Mouse (Mus musculus): ENCODE measurements around the gene Setd5. TPM values are rescaled to one million over a fixed set of nuclear protein-coding genes. Genes with fewer than 3 reads are reported as not detected.

Setd5 gene
- total RNA-seq, 2 experiments from 2014 or later, result 29.4 to 34.4 TPM

- ATAC-seq (replicated peaks; ENCODE audit: low FRiP score, poor library complexity, severe bottlenecking), result no peak
These were observed 99.4 kb downstream of the Setd5 start for GRCm38 (mm10) chr6:113176613-113177012.

DNA sequence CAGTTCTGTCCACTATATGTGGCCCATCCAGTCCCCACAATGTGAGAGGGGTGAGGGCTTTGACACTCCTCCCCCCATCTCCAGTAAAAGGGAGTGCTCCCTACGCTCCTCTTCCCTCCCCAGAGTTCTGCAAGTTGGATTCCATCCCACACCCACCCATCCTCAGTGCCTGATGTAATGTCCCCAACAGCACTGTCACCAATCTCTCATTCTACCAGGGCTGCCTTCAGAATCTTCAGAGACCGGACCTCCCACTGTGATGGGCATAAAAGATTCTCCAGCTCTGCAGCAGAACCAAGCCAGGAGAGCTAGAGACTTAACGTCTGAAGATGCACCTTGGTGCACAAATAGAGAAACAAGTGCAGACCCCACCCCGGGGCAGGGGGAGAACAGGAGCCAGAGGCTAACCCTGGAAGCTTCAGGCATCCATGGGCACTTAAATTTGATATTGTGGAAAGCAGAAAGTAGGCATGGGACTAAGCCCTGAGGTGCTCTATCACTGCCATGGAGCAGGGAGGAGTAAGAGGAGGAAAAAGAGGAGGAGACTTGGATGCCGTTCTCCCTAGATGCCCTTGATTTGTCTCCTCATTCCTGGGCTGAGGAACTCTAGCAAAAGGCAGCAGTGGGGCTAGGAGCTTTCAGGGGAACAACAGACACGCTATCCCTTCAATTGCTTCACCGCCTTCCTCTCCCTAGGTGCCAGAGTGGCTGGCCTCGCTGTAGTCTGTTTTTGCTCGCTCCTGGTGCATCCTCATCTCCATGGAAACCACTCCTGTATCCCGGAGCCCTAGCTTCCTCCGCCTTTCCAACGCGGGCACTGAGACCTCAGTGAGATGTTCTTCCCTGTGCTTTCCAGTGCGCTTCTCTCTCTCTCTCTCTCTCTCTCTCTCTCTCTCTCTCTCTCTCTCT lies 101.4 kb downstream of the Setd5 start:
- no peak; the same call in 1 of the 2 replicates for ATAC-seq (replicated peaks; ENCODE audit: low FRiP score, poor library complexity, severe bottlenecking)

GRCm38 (mm10) chr6:113179195-113179733 lies 102.1 kb downstream of the Setd5 start:
- no peak for ATAC-seq (replicated peaks; ENCODE audit: low FRiP score, poor library complexity, severe bottlenecking)

DNA sequence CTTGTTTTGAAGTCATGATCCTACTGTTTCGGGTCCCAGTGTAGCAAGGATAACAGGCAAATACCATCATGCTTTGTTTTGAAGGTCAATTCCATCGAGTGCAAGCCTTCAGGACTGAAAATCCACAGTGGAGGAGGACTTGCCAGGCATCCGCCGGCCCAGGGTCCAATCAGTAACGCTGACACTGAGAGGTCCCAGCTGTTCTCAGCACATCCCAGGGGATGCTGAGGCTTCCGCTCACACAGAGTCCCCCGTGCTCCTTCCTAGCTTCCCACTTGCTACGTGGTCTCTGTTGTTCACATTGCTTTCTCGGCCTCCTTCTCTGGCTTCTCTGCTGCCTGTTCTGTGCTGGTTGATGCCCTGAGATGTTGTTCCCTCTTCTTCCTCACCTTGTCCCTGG lies 107.0 kb downstream of the Setd5 start:
- ATAC-seq (replicated peaks; ENCODE audit: low FRiP score, poor library complexity, severe bottlenecking), result no peak

DNA sequence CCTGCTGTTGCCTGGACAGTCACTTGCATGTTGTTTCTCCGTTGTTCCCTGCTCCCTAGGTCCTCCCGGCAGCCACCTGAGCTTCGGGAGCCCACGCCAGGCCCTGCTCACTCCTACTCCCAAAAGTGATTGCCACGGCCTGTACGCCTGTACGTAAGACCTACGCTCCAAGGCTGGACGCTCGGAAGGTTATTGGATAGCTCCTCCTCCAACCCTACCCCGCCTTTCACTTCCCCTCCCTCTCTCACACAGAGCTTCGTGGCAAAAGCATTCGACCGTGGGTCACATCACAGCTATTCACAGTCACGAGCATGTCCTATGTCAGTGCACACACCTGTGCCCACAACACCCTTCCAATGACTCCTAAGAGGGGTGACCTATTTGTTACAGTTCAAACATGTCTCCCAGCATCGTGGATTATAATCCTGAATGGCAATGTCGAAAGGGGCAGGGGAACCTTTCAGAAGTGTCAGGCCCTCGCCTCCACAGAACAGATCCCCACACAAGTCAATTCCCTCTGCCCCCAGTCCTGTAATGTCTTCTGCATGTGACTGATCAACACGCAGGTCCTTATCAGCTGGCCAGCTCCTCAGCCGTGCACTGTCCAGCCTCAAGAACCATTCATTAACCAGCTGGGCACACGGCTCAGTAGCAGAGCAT lies 107.8 kb downstream of the Setd5 start:
- ATAC-seq (replicated peaks; ENCODE audit: low FRiP score, poor library complexity, severe bottlenecking), result no peak

GRCm38 (mm10) chr6:113193765-113194460 lies 116.7 kb downstream of the Setd5 start:
- ATAC-seq (replicated peaks; ENCODE audit: low FRiP score, poor library complexity, severe bottlenecking), result no peak

DNA sequence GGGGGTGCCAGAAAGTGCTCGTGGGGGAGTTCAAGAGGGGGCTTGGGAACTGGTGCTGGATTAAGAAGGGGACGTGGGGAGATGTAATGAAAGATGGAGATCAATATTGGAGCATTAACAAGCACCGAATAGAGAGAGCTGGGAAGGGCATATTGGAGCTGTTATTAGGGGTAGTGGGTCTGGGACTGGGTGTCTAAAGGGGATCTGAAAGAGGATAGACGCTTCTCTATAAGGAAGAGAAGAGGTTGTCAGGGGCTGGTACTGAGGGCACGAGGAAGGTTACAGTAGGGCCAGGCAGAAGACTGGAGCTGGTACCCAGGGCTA lies 117.3 kb downstream of the Setd5 start:
- ATAC-seq (replicated peaks; ENCODE audit: low FRiP score, poor library complexity, severe bottlenecking), result no peak

DNA sequence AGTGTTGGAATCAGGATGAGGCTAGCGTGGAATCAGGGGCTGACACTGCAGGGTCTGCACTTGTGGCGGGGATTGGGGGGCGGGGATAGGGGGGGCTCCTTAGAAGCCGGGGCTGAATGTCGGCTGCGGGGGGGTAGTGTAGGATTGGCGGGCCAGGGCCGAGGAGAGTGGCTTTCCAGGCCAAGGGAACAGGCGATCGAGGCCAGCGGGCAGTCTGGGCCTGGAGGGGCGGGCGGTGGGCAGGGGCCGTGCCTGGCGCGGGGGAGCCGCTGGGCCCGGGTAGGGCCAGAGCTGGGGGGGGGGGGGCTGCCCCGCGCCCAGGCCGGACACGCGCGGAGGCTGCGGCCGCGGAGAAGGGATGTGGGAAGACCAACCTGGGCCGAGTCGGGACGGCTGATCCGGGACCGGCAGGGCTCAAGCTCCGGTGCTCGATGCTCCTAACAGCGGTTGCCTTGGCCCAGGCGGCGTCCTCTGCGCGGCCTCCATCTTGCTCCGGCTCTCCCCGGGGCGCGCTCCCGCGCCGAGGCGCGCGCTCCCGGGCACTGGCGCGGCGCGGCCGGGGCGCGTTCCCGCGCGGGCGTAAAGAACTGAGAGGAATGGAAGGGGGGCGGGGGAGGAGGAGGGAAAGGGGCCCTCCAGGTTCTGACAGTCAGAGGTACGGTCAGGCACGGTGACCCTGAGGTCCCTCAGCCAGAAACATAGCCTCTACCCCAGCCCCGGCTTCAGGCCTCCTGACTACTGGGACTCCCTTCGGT lies 117.9 kb downstream of the Setd5 start, which contains the start of gene Lhfpl4:
Gene Lhfpl4, minus strand, starts transcription at position 544 of the 755 bp plus-strand sequence.
- ATAC-seq (replicated peaks; ENCODE audit: low FRiP score, poor library complexity, severe bottlenecking), result no peak

GRCm38 (mm10) chr6:113195596-113195992 lies 118.4 kb downstream of the Setd5 start:
- no peak for ATAC-seq (replicated peaks; ENCODE audit: low FRiP score, poor library complexity, severe bottlenecking)

Other genes with a start within 250 kb of the Setd5 start
- 0.63 TPM in 1 of 2 replicates, not detected in the other for gene Srgap3, start 130.1 kb upstream of the Setd5 start, total RNA-seq (2015; ENCODE audit: low replicate concordance)
- 0.09 and 0.14 TPM in 2 replicates for gene Srgap3, start 130.1 kb upstream of the Setd5 start, total RNA-seq (2017; ENCODE audit: low replicate concordance)
- 18.0 and 27.7 TPM in 2 replicates for gene Thumpd3, start 31.1 kb upstream of the Setd5 start, total RNA-seq (2015; ENCODE audit: low replicate concordance)
- gene Thumpd3, start 31.1 kb upstream of the Setd5 start, total RNA-seq (2017; ENCODE audit: low replicate concordance), result 16.3 and 19.6 TPM in 2 replicates
- gene Lhfpl4, start 118.0 kb downstream of the Setd5 start, total RNA-seq (2015; ENCODE audit: low replicate concordance), result not detected in 2 replicates
- not detected in 2 replicates for gene Lhfpl4, start 118.0 kb downstream of the Setd5 start, total RNA-seq (2017; ENCODE audit: low replicate concordance)
- 19.0 and 35.0 TPM in 2 replicates for gene Mtmr14, start 160.5 kb downstream of the Setd5 start, total RNA-seq (2015; ENCODE audit: low replicate concordance)
- gene Mtmr14, start 160.5 kb downstream of the Setd5 start, total RNA-seq (2017; ENCODE audit: low replicate concordance), result 25.5 and 42.9 TPM in 2 replicates
- 0.42 TPM in 1 of 2 replicates, not detected in the other for gene Cpne9, start 204.9 kb downstream of the Setd5 start, total RNA-seq (2015; ENCODE audit: low replicate concordance)
- 0.51 and 2.1 TPM in 2 replicates for gene Cpne9, start 204.9 kb downstream of the Setd5 start, total RNA-seq (2017; ENCODE audit: low replicate concordance)
- gene Brpf1, start 229.8 kb downstream of the Setd5 start, total RNA-seq (2015; ENCODE audit: low replicate concordance), result 12.1 and 19.2 TPM in 2 replicates
- gene Brpf1, start 229.8 kb downstream of the Setd5 start, total RNA-seq (2017; ENCODE audit: low replicate concordance), result 14.3 and 16.0 TPM in 2 replicates
- 0.63 and 3.1 TPM in 2 replicates for gene Ogg1, start 249.6 kb downstream of the Setd5 start, total RNA-seq (2015; ENCODE audit: low replicate concordance)
- 7.6 TPM in 1 of 2 replicates, not detected in the other for gene Ogg1, start 249.6 kb downstream of the Setd5 start, total RNA-seq (2017; ENCODE audit: low replicate concordance)

Data from erythroblast, adult 5-6 weeks (primary cell).